Mouse (Mus musculus) frontal cortex, postnatal 14 days (tissue): ENCODE measurements around the gene Klhl9.

Source experiments
- DNase-seq, 2 experiments: peaks; one replicate each; pipeline ENCODE4 v3.0.0; 2022; ENCODE audit warnings: low spot score in 2 of 2

Gene Klhl9

GRCm38 (mm10) chr4:88715059-88715458 lies 7.2 kb downstream of the Klhl9 start:
- DNase-seq: no peak

GRCm38 (mm10) chr4:88714281-88714680 lies 8.0 kb downstream of the Klhl9 start:
- no peak for DNase-seq

GRCm38 (mm10) chr4:88707128-88707826 lies 15.0 kb downstream of the Klhl9 start:
- DNase-seq: no peak

DNA sequence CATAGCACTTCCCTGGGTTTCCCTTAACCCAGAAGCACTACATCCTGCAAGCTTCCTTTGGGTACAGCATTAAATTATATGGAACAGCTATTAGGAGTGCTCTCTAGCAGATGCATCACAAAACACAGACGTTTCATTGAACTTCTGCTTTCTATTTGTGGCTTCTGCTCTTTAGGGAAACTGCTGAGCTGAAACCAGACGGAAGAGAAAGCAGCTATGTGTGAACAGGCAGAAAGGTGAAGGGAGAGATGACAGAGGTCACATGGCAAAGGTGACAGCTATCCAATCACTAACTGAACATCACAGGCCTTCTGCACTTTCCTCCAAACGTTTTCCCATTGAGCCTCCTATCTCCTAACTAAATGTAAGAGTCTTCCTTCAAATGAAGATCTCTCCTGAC lies 16.3 kb downstream of the Klhl9 start:
- DNase-seq: no peak

DNA sequence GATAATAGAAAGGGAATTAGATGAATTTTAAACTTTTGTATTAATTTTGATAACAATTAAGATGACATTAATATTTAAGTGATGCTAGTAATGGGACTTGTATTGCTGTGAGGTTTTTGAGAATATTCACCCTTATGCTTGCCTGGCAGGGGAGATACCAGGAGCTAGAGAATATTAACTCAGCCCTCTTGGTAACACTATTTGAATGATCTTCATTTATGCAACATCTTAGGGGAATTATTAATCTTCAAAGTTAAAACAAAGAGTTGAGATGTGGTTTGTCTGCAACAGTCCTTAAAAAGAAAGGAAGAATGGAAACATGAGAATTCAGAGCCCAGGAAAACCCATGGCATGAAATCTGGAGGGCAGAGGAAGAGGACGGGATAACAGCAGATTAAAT lies 23.0 kb downstream of the Klhl9 start:
- no peak for DNase-seq

DNA sequence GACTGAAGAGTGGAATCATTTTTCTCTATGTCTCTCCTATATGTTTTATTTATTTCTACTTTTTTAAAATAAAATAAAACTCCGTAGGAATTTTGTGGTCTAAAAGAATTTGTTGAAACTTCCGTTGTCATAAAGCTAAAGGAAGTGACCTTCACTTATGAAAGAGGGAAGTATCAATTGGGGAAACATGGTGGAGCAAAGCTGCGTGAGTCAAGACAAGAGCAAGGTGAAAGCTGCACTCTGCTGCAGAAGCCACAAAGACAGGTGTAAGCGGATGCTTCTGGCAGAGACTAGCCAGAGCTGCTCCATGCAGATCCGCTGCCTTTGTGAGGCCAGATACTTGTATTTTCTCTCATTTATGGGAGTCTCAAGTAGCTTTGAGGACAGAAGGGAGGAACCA lies 23.5 kb downstream of the Klhl9 start:
- DNase-seq: no peak

DNA sequence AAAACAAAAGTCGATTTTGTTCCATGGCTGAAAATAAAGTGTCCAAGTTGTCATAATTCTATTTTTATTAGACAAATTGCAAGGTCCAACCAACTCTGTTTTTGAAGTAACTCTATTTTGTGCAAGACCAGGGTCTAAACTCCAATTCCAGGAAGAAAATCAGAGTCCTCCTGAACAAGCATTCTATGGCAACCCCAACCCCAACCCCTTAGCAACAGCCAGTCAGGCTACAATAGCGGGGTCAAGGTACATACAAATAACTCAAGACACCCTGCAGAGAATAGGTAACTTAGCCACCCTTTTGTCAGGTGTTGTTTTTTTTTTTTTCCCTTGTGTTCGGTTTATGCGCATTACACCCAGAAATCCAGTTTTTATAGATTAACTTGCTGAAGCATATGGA lies 24.5 kb downstream of the Klhl9 start:
- DNase-seq: no peak

- DNase-seq: no peak
These were observed 25.2 kb downstream of the Klhl9 start for GRCm38 (mm10) chr4:88697108-88697507.

GRCm38 (mm10) chr4:88696237-88696884 lies 25.9 kb downstream of the Klhl9 start:
- DNase-seq: peak; percentile 14 to 51

GRCm38 (mm10) chr4:88693392-88693791 lies 28.9 kb downstream of the Klhl9 start:
- no peak for DNase-seq

DNA sequence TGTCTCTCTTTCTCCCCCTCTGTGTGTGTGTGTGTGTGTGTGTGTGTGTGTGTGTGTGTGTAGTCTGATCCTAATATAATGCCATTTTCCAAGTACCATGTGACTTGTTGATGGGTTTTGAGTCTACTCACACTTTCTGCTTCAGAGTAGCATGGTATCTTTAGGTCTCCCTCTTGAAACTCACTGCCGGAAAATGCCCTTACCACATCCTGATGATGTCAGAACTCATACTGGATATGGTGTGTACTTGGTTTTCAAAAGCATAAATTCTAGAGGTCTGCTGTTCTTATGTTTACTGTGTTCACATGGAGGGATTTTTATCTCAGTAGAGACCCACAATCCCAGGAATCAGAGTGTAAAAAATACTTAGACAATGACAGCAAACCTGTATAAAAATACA lies 29.7 kb downstream of the Klhl9 start:
- DNase-seq: no peak

GRCm38 (mm10) chr4:88691259-88691658 lies 31.0 kb downstream of the Klhl9 start, which contains the start of gene Ifnab:
Gene Ifnab, minus strand, starts transcription at chr4:88691359.
- no peak for DNase-seq

DNA sequence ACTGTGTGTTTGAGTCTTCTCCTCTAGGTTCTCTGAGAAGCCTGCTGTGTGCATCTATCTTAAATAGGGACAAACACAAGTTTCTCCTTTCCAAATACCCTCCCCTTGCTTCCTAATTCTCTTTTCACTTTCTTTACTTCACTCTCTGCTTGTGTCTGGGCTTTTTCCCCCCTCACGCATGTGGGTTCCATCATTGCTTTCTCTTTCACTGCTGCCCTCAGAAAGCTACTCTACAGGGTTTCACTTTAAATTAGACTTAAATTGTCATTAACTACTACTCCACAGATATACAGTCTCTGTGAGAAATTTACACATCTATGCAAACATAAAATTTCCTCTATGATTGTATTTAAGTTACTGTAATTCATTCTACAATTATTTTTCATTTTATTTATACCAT lies 38.5 kb downstream of the Klhl9 start, which contains the start of gene Ifna2:
Ifna2 (minus strand) TSS at position 101 of the 400 bp plus-strand sequence.
- DNase-seq: no peak

DNA sequence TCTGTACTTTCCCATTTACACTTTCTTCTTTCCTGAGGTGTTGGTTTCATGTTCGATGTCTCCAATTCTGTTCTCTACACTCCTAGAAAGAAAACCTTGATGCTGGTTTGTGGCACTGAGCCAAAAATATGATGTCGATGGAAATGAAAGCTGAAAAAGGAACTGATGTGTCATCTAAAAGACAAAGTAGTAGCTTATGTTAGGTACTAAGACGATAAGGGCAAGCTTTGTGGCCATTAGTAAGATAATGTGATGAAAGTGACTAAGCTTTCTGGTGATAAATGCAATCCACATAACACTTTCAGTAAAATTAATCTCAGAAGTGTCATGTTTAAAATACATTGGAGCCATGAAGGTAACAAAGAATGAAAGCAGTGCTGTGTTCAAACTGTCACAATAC lies 40.9 kb downstream of the Klhl9 start:
- no peak for DNase-seq

DNA sequence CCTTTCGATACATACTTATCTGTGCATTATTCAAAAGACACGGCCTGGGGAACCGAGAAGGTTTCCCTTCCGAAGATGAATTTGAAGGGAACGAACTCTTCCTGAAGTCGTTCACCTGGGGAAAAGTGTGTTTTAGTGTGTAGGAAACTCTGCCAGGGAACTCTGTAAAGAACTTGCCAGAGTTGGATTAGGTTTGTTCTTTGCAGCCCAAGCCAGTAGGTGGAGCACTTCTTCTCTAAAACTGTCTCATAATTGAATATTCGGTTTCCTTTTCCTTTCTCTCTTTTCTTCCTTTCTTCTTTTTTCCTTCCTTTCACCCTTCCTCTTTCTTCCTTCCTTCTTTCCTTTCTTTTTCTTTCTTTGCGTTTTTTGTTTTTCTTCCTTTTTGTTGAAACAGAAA lies 41.9 kb downstream of the Klhl9 start:
- DNase-seq: peak in 1 of 2 experiments; percentile 11

DNA sequence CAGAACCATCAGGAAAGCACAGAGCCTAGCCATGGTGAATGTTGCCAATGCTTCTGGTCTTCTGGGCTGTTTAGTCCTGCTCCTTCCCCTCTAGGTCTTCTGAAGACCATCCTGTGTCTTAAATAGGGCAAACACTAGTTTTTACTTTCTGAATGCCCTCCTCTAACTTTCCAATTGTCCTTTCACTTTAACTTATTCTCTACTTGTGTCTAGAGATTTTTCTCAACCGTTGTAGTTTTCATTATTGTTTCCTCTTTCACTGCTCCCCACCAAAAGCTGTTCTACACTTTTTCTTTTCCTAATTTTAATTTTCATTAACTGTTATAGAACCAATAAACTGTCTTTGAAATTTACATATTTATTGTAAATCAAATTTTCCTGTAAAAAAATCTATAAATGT lies 45.4 kb downstream of the Klhl9 start, which contains the start of gene Ifna16:
Ifna16 (minus strand) TSS at position 101 of the 400 bp plus-strand sequence.
- no peak for DNase-seq
